Mouse (Mus musculus): Measurements from ENCODE around the gene Smad3. TPM values are rescaled to one million over a fixed set of nuclear protein-coding genes. Genes with fewer than 3 reads are reported as not detected.
A peak's percentile ranks its signal among the peaks of the same experiment; 100 is the strongest.

Smad3 gene
- polyA plus RNA-seq, 1 experiment from 2014 or later: 21.7 TPM

DNA sequence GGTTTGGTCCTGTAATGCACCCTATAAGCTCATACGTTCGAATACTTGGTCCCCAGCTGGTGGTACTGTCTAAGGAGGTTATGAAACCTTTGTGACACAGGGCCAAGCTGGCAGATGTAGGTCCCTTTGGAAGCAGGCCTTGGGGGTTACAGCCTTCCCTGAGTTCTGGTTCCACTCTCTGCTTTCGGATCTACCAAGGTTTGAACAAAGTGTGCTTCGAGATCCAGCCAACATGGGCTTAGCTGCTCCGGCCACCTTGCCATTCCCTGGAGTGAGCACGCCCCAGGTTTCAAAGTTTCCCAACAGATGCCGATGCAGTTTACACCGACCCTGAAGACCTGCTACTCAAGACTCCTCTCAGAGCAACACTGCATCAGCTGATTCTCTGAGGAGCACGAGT lies 99.4 kb downstream of the Smad3 start:
- Histone ChIP-seq H3K4me3 (no peak overlapping the region), H3K36me3 (peaks cover 97% of the 10 kb centered on the region), H3K27me3 (ENCODE audit: low read depth, poor library complexity, severe bottlenecking) (no peaks in the 10 kb centered on the region), H3K4me1 (peaks cover 23% of the 10 kb centered on the region), H3K27ac (replicated peaks) (no peak overlapping the region), H3K9me3 (replicated peaks) (no peaks in the 10 kb centered on the region)
- no peak for DNase-seq (ENCODE audit: low spot score)
- WGBS: 89% methylated on average over 9 of the region's 9 CpGs

DNA sequence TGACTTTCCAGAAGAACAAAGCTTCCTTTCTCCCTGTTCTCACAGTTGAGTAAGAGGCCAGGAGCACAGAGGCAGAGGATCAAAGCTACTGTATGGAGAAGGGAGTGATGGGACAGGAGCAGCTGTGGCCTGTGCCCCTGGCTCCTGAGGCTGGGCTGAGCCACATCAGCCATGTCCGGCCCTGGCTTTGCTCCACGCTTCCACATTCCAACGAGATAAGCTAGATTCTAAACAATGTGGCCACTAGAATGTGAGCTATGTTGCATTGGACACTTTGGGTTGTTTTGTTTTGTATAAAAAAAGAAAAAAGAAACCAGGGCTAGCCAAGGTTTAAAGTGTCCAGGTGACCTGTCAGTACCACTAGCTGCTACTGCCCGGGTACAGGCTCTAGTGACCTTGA lies 100.6 kb downstream of the Smad3 start:
- peaks cover 29% of the 10 kb centered on the region for H3K4me1 ChIP-seq
- H3K27me3 ChIP-seq (ENCODE audit: low read depth, poor library complexity, severe bottlenecking): no peaks in the 10 kb centered on the region
- no peak for DNase-seq (ENCODE audit: low spot score)
- H3K27ac ChIP-seq (replicated peaks): no peak overlapping the region
- no peaks in the 10 kb centered on the region for H3K9me3 ChIP-seq (replicated peaks)
- WGBS: 86% methylated on average over 4 of the region's 4 CpGs
- no peak overlapping the region for H3K4me3 ChIP-seq
- peaks cover 97% of the 10 kb centered on the region for H3K36me3 ChIP-seq

DNA sequence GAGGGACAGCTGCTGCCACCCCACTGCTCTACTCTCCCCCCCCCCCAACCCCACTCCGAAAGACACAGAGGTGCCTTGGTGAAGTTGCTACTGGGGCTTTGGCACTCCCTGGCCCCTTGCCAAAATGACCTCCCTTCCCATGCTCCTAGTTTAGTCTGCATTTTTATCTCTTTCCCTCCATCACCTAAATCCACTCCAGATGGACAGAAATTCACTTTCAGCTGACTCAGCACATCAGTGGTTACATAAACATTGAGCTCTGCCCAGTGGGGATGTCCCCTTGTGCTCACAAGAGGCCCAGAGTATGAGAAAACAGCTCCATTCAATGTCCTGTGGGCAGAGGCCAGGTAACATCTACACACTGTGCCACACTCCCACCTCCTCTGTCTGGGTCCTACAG lies 102.7 kb downstream of the Smad3 start:
- Histone ChIP-seq H3K27ac (replicated peaks) (no peak overlapping the region; the same call in 1 of the 2 replicates), H3K9me3 (replicated peaks) (no peaks in the 10 kb centered on the region), H3K4me3 (no peak overlapping the region), H3K36me3 (peaks cover 97% of the 10 kb centered on the region), H3K4me1 (peaks cover 29% of the 10 kb centered on the region), H3K27me3 (ENCODE audit: low read depth, poor library complexity, severe bottlenecking) (no peaks in the 10 kb centered on the region)
- 80% methylated on average over 1 of the region's 1 CpGs for WGBS
- DNase-seq (ENCODE audit: low spot score): no peak

DNA sequence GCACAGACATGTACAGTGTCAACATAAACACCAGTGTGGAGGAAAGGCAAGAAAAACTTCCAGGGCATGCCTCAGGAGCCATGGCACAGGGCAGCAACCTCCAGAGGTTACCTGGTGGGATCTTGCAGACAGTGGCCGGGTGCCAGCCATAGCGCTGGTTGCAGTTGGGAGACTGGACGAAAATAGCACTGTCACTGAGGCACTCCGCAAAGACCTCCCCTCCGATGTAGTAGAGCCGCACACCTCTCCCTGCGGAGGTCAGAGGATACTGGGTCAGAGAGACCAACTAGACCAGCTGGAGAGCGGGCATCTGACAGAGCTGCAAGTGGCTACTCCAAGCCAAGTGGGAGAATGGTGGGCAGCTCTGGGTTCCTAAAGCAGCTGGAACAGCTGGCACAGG lies 103.2 kb downstream of the Smad3 start:
- no peaks in the 10 kb centered on the region for H3K27me3 ChIP-seq (ENCODE audit: low read depth, poor library complexity, severe bottlenecking)
- H3K36me3 ChIP-seq: peaks cover 97% of the 10 kb centered on the region
- H3K9me3 ChIP-seq (replicated peaks): no peaks in the 10 kb centered on the region
- H3K27ac ChIP-seq (replicated peaks): no peak overlapping the region; the same call in 1 of the 2 replicates
- H3K4me3 ChIP-seq: no peak overlapping the region
- WGBS: 95% methylated on average over 8 of the region's 8 CpGs
- H3K4me1 ChIP-seq: peaks cover 29% of the 10 kb centered on the region
- no peak for DNase-seq (ENCODE audit: low spot score)

DNA sequence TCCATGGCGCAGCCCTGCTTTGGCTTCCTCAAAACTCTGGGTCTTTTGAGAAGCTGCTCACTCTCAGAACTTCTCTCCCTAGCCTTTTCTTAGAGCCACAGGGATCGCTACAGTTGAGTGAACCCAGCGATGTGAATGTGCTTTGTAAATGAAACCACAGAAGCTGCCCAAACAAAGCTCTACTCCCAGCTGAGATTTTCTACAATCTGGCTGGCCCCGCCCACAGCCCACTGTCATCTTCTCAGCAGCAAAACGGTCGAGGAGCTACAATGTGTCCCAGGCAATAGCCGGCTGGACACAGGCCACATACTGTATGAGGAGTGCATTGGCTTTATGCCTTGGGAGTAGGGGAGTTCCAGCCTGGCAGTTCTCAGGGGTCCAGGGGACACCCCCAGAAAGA lies 104.1 kb downstream of the Smad3 start:
- DNase-seq (ENCODE audit: low spot score): peak; percentile 50
- no peaks in the 10 kb centered on the region for H3K9me3 ChIP-seq (replicated peaks)
- H3K27ac ChIP-seq (replicated peaks): peak overlapping the region; percentile 77
- peaks cover 29% of the 10 kb centered on the region for H3K4me1 ChIP-seq
- WGBS: 23% methylated on average over 7 of the region's 7 CpGs
- H3K27me3 ChIP-seq (ENCODE audit: low read depth, poor library complexity, severe bottlenecking): no peaks in the 10 kb centered on the region
- no peak overlapping the region for H3K4me3 ChIP-seq
- H3K36me3 ChIP-seq: peaks cover 97% of the 10 kb centered on the region

DNA sequence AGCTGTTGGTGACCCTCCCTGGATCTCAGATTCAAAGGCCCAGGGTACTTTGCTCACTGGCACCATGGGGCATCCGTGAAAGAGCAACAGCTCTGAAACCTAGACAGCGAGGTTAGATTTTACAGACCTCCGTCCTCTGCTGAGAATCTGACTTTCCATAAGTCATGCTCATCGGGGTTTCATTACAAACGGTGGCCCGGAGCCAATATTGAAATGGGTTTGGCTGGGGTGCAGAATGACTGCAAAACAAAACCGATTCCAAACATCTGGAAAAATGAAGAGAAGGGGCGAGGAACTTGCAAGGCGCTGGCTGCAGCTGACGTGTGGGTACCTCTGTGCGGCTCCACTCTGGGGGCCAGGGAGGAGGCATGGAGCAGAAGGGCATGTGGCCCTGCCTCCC lies 106.2 kb downstream of the Smad3 start:
- Histone ChIP-seq H3K9me3 (replicated peaks) (no peaks in the 10 kb centered on the region), H3K36me3 (peaks cover 98% of the 10 kb centered on the region), H3K4me1 (peaks cover 29% of the 10 kb centered on the region), H3K27me3 (ENCODE audit: low read depth, poor library complexity, severe bottlenecking) (no peaks in the 10 kb centered on the region), H3K4me3 (no peak overlapping the region), H3K27ac (replicated peaks) (no peak overlapping the region)
- 94% methylated on average over 11 of the region's 11 CpGs for WGBS
- DNase-seq (ENCODE audit: low spot score): no peak

DNA sequence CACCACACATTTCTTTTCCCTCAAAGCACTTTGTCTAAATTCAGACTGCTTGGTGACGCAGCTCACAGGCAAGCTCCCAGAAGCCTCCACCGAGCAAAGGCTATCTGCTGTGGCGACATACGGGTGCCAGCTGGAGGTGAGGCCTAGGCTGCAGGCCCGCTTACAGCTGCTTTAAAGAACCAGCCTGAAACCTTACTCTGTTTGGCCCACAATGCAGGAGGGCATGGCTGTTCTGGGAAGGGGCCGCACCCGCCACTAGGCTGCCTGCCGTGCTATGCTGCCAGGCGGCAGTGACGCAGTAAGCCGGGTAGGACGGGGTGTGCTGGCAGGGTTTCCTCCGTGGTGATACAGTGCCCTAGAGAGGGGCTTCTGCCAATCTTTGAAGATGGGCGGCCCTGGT lies 106.9 kb downstream of the Smad3 start:
- peaks cover 100% of the 10 kb centered on the region for H3K36me3 ChIP-seq
- 90% methylated on average over 14 of the region's 14 CpGs for WGBS
- no peak overlapping the region for H3K4me3 ChIP-seq
- no peaks in the 10 kb centered on the region for H3K27me3 ChIP-seq (ENCODE audit: low read depth, poor library complexity, severe bottlenecking)
- no peak overlapping the region for H3K27ac ChIP-seq (replicated peaks)
- peaks cover 29% of the 10 kb centered on the region for H3K4me1 ChIP-seq
- DNase-seq (ENCODE audit: low spot score): no peak
- no peaks in the 10 kb centered on the region for H3K9me3 ChIP-seq (replicated peaks)

DNA sequence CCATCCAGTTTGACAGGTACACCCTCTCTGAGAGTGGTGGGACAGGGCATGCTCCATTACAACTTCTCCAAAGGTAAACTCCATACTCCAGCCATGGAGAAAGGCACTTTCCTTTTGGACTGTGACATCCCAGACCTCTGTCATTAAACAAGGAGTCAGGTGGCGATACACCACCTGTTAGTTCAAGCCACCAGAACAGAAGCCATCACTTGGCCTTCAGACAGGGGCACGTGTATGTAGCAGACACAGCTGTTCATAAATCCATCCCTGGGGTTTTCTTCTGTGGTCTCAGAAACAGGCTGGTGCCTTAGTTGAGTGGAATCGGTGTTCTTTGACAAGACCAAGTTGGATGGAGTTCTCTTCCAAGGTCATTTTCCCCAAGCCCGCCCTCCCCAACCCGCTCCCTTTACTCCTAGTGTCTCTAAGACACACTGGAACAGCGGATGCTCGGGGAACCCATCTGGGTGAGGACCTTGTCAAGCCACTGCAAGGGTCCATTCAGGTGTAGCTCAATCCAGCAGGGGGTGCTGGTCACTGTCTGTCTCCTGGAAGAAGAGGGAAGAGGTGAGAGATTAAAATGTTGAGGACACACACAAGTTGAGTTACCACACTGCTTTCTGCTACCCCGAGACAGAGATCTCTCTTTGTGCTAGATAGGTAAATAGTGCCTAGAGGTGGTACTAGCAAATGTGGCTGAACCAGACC lies 107.8 kb downstream of the Smad3 start:
- 92% methylated on average over 8 of the region's 8 CpGs for WGBS
- no peak overlapping the region for H3K27ac ChIP-seq (replicated peaks)
- DNase-seq (ENCODE audit: low spot score): no peak
- no peak overlapping the region for H3K4me3 ChIP-seq
- H3K9me3 ChIP-seq (replicated peaks): no peaks in the 10 kb centered on the region
- H3K4me1 ChIP-seq: peaks cover 24% of the 10 kb centered on the region
- H3K36me3 ChIP-seq: peaks cover 100% of the 10 kb centered on the region
- no peaks in the 10 kb centered on the region for H3K27me3 ChIP-seq (ENCODE audit: low read depth, poor library complexity, severe bottlenecking)

DNA sequence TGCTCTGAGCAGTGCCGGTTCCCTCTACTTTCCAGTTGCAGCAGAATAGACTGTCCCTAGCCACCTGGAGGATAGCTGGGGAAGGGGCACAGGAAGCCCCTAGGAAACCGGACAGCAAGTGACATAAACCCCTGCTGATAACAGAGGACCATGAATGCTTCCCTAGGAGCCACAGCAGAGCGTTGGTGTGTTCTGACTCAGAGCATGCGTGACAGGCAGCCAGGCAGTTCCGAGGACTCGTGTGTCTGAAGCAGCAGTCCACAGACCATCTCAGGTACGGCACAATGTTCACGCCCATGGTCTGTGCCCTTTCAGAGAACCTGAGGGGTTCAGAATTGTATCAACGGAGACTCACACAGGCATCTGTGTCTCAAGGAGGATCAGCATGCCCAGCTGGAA lies 109.3 kb downstream of the Smad3 start:
- Histone ChIP-seq H3K36me3 (peaks cover 100% of the 10 kb centered on the region), H3K4me1 (peaks cover 10% of the 10 kb centered on the region), H3K27me3 (ENCODE audit: low read depth, poor library complexity, severe bottlenecking) (no peaks in the 10 kb centered on the region), H3K9me3 (replicated peaks) (no peaks in the 10 kb centered on the region), H3K4me3 (no peak overlapping the region), H3K27ac (replicated peaks) (no peak overlapping the region)
- 91% methylated on average over 9 of the region's 9 CpGs for WGBS
- DNase-seq (ENCODE audit: low spot score): no peak

DNA sequence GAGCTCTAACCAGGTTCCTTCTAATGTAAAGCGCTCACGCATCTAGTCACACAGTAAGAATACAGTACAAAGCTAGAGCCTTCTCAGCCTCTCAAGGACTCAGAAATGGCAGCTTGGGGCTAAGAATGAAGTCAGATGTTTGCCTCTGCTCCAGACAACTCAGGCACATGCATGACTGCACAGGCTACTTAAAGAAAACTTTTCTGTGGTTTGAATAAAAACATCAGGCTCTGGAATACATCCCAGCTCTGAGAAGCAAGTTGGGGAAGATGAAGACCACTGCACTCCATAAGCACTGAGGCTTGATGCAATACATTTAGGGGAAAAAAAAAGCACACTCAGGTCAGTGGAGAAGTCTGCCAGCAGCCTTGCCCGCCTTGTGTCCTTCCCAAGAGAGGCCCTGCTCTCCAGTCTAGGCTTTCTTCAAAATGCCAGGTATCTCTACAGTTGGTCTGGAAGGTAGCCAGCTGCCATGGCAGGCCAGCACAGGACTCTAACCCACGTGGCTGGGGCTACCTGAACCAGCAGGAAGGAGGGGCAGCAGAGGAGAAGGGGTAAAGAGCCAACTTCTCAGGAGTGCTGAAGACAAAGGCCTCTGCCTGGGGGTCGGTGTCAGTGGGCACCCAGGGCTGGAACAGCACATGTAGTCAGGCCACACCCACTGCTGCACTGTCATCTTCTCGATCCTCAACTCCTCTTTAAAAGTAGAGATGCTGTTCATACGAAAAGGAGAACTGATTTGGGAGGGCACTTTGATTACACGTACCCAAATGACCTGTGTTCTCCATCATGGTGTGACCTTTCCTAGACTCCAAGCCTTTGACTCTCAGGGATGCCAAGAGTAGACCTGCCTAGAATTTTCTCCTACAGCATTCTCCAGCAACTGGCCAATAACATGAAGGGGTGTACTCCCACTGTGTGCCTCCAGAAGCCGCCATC lies 109.9 kb downstream of the Smad3 start:
- no peak overlapping the region for H3K27ac ChIP-seq (replicated peaks)
- H3K9me3 ChIP-seq (replicated peaks): no peaks in the 10 kb centered on the region
- H3K4me3 ChIP-seq: no peak overlapping the region
- WGBS: 88% methylated on average over 9 of the region's 9 CpGs
- H3K36me3 ChIP-seq: peaks cover 100% of the 10 kb centered on the region
- peaks cover 3% of the 10 kb centered on the region for H3K4me1 ChIP-seq
- no peak for DNase-seq (ENCODE audit: low spot score)
- H3K27me3 ChIP-seq (ENCODE audit: low read depth, poor library complexity, severe bottlenecking): no peaks in the 10 kb centered on the region

DNA sequence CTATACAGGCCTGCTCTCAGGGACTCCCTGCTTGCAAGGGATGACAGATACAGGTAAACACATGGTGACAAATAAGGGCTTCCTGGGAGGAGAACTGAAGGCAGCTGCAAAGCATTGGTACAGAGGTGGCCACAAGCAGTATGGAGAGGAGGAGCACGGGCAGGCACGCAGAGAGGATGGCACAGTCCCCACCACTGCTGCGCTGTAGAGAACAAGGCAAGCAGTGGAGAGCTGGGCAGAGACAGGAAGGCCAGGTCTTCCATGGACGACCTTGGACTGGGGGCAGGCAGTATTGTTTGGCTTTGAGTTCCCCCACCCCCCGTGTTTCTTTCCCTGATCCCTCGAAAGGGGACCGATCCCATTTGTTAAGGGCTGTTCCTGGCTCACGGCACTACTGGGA lies 112.7 kb downstream of the Smad3 start:
- 83% methylated on average over 8 of the region's 8 CpGs for WGBS
- peaks cover 98% of the 10 kb centered on the region for H3K36me3 ChIP-seq
- H3K4me3 ChIP-seq: no peak overlapping the region
- DNase-seq (ENCODE audit: low spot score): no peak
- peak overlapping the region; percentile 46; the same call in 1 of the 2 replicates for H3K27ac ChIP-seq (replicated peaks)
- no peaks in the 10 kb centered on the region for H3K4me1 ChIP-seq
- no peaks in the 10 kb centered on the region for H3K27me3 ChIP-seq (ENCODE audit: low read depth, poor library complexity, severe bottlenecking)
- H3K9me3 ChIP-seq (replicated peaks): no peaks in the 10 kb centered on the region

DNA sequence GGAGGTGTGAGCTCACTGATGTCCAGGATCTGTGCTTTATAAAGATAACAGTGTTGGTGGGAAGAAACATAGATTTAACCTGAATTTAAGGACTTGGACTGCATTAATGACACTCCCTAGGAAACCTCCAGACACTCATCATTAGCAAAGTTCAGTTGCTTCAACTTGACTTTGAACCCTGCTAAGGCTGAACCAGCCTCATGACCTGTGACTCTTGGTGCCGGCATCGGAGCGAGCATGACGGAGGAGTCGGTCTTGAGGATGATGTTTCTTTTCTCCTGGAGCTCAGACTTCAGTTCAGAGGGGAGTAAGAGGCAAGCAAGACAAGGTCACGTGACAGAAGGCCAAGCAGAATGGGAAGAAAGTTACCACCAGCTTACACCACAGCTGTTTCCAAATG lies 113.8 kb downstream of the Smad3 start:
- H3K4me1 ChIP-seq: no peaks in the 10 kb centered on the region
- H3K27ac ChIP-seq (replicated peaks): no peak overlapping the region
- 92% methylated on average over 6 of the region's 6 CpGs for WGBS
- H3K36me3 ChIP-seq: peaks cover 97% of the 10 kb centered on the region
- H3K27me3 ChIP-seq (ENCODE audit: low read depth, poor library complexity, severe bottlenecking): no peaks in the 10 kb centered on the region
- H3K9me3 ChIP-seq (replicated peaks): no peaks in the 10 kb centered on the region
- H3K4me3 ChIP-seq: no peak overlapping the region
- no peak for DNase-seq (ENCODE audit: low spot score)
